Mouse (Mus musculus) mouse embryonic stem cell (cell line): ENCODE results near the gene Gm49337.

Experiments
- in situ Hi-C, 2 experiments: fragments of 300-500 bp; cut with MboI; formaldehyde crosslinking; loops; 1 replicate in 1 of 2; 3 replicates in 1 of 2; pipeline ENCODE4 v1.14.3; 2019 to 2020; ENCODE audit warnings: low sequenced_read_pairs in 2 of 2, low pct_unique_long_range_greater_than_20kb in 1 of 2, mixed read lengths in 1 of 2; ENCODE audit not compliant: unreplicated experiment in 1 of 2

Gm49337 gene

DNA sequence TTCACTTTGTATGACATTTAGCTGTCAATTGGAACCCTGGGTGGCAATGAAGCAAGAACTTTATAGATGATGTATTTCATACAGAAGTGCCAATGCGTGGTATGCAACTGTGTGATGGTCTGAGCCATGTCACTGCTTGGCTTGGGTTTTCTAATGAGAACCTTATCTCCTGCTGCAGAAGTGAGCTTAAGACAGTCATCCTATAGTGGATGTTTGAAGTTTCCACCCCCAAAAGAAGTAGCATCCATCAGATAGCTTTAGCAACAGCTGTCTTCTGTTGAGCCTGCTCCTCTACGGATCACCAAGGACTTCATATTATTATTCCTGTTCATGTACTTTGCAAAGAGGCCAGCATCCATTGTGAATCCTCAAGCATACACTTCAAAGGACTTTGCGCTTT lies 76.8 kb downstream of the Gm49337 start:
- in situ Hi-C loops: no loop called here

GRCm38 (mm10) chr4:116268220-116268619 lies 95.0 kb downstream of the Gm49337 start:
- in situ Hi-C loops: no loop called here

DNA sequence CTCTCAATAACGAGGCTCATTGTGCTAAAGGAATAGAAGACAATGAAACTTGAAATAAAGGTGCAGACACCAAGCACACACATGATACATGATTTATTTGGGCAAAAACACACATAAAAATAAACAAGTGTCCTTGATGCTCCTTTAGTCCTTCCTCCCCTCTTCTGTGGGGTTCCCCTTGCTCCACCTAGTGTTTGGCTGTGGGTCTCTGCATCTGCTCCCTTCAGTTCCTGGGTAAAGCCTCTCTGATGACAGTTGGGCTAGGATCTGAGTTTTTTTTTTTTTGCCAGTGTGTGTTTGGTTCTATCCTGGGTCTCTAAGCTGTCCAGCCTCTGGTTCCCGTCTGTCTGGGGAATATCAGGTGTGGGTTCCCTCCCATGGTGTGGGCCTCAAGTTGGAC lies 109.0 kb downstream of the Gm49337 start:
- in situ Hi-C loops: no loop called here

GRCm38 (mm10) chr4:116291561-116291960 lies 118.4 kb downstream of the Gm49337 start:
- in situ Hi-C loops: no loop called here

GRCm38 (mm10) chr4:116293296-116293695 lies 120.1 kb downstream of the Gm49337 start:
- in situ Hi-C loops: no loop called here

DNA sequence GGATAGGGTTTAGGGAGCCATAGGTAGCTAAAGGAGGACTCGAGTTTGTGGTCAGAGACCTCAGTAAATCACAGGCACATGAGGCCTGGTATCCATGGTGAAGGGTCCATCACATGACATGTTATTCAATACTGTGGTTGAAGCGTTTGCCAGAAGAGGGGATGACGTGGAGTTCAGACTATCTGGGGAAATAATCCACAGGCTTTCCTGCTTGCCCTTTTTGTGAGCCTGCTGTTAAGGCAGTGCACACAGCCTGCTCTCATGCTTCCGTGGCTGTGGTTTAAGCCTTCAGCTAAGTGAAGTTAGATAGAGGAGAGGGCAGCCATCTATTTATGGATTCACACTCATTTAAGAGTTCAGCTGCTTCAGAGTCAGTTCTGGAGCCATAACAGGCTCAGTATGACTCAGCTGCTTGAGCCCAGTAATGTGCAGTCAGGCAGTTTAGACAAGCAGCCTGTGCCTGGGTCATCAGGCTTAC lies 127.7 kb downstream of the Gm49337 start:
- in situ Hi-C loops: no loop called here

DNA sequence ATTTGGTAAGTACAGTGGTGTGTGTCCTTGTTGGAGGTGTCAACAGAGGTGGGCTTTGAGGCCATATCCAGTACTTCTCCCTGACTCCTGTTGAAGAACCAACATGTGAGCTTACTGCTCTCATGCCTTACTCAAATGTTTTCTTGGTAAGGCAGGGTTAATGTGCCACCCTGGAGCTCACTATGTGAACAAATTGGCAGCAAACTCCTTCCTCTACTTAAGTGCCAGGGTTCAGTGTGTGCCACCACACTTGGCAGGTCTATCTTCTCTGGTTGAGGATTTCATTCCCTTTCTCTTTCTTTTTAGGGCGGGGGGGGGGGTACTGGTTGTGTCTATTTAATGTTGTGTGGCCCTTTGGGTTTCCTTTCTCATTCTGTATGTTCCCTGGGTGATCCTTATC lies 131.4 kb downstream of the Gm49337 start:
- in situ Hi-C loops: no loop called here

- in situ Hi-C loops: no loop called here
These were observed 144.4 kb downstream of the Gm49337 start for GRCm38 (mm10) chr4:116317575-116317974.

- in situ Hi-C loops: no loop called here
These were observed 148.9 kb downstream of the Gm49337 start for GRCm38 (mm10) chr4:116322127-116322526.

GRCm38 (mm10) chr4:116329256-116329655 lies 156.1 kb downstream of the Gm49337 start:
- in situ Hi-C loops: no loop called here

DNA sequence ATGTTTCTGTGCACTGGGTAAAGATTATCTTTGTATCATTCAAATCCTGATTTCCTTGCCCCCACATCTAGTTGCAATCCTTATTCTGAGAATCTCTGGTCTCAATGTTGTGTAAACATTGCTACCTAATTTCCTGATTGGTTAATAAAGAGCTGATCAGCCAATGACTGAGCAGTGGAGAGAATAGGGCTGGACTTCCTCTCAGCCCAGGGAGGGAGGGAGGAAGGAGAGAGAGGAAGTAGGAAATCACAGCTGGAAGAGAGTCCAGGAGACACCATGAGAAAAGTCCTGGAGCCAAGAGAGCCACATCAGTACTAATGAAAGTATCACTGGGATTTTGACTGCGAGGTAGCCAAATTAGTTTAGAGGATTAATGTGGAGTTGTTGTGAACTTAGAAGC lies 163.1 kb downstream of the Gm49337 start:
- in situ Hi-C loops: no loop called here

DNA sequence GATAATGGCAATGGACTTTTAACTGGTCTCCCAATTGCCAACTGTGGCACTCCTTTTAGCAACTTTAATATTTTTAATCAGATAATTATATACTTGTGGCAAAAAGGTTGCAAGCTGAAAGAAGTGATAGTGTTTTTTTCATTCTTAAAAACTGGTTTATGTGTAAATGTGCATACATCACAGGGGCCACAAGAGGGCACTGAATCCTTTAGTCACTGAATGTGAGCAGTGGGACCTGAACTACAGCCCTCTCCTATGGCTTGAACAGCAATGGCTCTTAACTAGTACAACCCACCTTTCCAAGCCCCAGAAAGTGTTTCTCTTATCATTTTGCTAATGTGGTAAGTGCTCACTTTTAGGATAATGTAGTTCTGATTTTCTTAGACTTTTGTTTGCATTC lies 168.9 kb downstream of the Gm49337 start:
- in situ Hi-C loops: no loop called here
